Mouse (Mus musculus): Measurements from ENCODE around the gene Unc79.

GRCm38 (mm10) chr12:103099185-103099584 lies 150.5 kb downstream of the Unc79 start:
- TF ChIP-seq EP300 (IDR thresholded peaks at IDR 0.05; ENCODE audit: insufficient read depth, low read depth, low read length) (no peak), POLR2A (IDR thresholded peaks at IDR 0.05; ENCODE audit: insufficient read depth, low read length) (no peak)

Measured in ES-Bruce4 (cell line).